Mouse (Mus musculus): ENCODE results near the gene Lrrc75a. TPM values are rescaled to one million over a fixed set of nuclear protein-coding genes. Genes with fewer than 3 reads are reported as not detected.

Lrrc75a gene
- total RNA-seq, 2 experiments from 2014 or later: 13.0 to 14.2 TPM

DNA sequence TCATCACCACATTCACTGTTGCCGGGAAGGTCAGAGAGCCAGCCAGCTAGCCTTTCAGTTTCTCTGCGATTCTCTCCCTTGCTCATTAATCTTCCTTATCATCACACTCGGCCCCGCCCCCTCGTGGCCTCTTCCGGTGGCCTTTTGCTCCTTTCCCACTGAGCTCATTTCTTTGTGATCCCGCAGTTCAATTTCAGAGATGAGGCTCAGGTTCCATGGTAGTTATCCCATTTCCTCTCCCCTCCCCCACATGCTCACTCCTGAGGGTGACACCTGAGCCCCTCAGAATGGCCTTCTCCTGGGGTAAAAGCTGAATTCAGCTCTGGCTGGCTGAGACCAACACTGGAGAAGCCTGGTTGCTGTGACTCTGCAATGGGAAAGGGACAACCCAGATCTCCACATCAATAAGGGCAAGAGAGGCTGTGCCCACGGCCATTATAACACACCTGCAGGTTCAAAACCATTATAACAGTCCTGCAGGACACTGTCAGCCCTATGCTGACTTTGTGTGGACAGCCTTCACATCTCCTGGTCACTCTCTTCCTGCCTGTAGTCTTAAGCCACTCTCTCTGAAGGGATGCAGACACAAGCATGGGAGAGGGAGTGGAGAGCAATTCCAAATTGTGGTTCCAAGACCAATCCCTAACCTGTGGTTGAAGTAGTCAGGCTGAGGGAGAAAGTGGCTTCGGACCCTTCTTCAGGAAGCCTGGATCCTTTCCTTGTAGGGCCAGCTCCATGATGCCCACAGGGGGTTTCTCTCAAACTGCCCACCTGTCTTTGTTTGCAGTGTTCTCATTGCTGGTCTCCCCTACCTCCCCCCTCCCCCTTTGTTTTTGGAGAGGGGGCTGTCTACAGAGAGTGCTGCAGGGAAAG, 18.7 kb downstream of the Lrrc75a start:
- intact Hi-C loops (cut with DNase I): no loop called here
- DNase-seq (ENCODE audit: extremely low spot score in 1 of 2, low spot score in 2 of 2): no peak

DNA sequence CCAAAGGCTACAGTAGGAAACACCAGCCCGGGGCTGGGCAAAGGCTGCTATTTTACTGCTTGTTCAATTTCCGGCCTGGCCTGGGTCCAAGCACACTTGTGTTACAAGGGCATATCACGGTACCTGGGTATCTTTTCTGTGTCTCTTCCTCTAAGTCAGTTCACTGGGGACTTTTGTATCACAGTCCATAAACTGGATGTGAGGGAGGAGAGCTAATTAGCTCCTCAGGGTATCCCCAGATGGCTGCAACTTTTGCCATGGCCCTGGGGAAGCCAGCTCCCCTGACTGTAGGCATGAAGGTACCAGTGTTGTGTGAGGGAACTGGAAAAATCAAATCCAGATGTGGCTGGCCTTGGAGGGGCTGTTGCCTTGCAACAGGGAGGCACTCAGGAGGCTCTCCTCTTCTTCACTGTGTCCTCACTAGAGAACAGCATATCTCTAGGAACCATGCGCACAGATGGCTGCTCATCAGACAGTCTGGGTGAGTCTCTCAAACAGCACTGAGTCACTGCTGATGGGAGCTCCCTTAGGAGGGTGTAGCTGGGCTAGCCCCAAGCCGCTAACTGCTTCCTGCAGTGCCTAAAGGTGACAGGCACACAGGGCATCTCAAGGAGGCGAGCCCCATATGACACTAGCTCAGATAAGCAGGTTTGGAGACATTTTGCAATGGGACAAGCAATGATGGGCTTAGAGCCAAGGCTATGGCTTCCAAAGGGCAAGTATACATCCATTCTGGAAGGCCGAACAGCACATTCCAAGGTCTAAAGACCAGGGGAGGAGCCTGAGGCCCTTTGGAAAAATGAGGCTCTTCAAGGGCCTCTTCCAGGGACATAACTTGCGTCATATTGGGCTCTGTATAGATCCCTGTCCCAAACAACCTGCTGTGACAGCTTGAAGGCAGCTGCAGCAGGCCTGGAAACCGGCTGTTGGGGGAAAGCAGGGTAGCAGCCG, 23.7 kb downstream of the Lrrc75a start:
- intact Hi-C loops (cut with DNase I): no loop called here
- DNase-seq (ENCODE audit: extremely low spot score in 1 of 2, low spot score in 2 of 2): no peak

GRCm38 (mm10) chr11:62622850-62623249, 25.5 kb downstream of the Lrrc75a start:
- DNase-seq (ENCODE audit: extremely low spot score in 1 of 2, low spot score in 2 of 2): no peak
- intact Hi-C loops (cut with DNase I): no loop called here

- DNase-seq (ENCODE audit: extremely low spot score in 1 of 2, low spot score in 2 of 2): no peak
- intact Hi-C loops (cut with DNase I): no loop called here
Observed at GRCm38 (mm10) chr11:62621586-62622283, 26.6 kb downstream of the Lrrc75a start.

- DNase-seq (ENCODE audit: extremely low spot score in 1 of 2, low spot score in 2 of 2): no peak
- intact Hi-C loops (cut with DNase I): no loop called here
Observed at GRCm38 (mm10) chr11:62621079-62621478, 27.2 kb downstream of the Lrrc75a start.

DNA sequence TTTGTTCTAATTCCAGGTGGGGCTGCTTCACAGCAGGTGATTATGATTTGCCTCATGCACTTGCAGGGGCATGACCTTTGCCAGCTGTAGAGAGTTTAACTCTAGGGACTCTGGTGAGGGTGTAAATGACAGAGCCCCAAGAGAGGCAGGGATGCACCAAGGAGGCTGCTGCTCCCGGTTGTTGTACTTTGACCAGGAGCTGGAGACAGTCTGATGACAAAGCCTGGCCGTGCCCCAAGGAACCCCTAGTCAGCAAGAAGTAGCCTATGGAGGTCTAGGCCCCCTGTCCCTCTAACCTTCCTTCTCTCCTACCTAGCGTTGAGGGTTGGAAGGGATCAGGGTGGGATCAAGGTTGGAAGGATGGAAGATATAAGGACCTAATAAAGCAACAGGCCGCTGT, 32.9 kb downstream of the Lrrc75a start:
- no peak for DNase-seq (ENCODE audit: extremely low spot score in 1 of 2, low spot score in 2 of 2)
- intact Hi-C loops (cut with DNase I): no loop called here

GRCm38 (mm10) chr11:62614876-62615410, 33.4 kb downstream of the Lrrc75a start:
- DNase-seq (ENCODE audit: extremely low spot score in 1 of 2, low spot score in 2 of 2): no peak
- intact Hi-C loops (cut with DNase I): loop anchor here (5.0 kb wide), 1 partner anchor 77 kb away; no protein-coding TSS in a partner anchor

- intact Hi-C loops (cut with DNase I): loop anchor here (1.0 to 5.0 kb wide), 3 partner anchors 35 to 78 kb away; partner anchors contain the start of genes Lrrc75a and Mmgt2
- DNase-seq (ENCODE audit: extremely low spot score in 1 of 2, low spot score in 2 of 2): peak; percentile 93 to 94
Observed at GRCm38 (mm10) chr11:62613657-62614365, 34.5 kb downstream of the Lrrc75a start.

DNA sequence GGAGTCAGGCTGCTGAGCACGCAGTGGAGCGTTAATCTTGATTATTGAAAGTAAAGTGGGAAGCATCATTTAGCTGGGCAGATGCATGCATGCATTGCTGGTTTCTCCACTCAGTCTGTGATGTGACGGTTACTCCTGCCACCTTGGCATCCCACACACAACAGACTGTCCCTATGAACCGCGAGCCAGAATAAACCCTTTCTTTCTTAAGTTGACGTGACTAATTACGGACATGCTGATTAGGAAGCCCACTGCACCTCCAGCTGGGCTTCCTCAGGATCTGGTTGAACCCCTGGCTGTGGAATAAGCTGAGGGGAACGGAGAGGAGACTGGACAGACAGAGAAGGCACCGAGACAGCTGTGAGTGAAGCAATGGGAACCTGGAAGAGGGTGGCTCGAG, 35.7 kb downstream of the Lrrc75a start:
- intact Hi-C loops (cut with DNase I): loop anchor here (1.0 to 5.0 kb wide), 3 partner anchors 36 to 80 kb away; partner anchors contain the start of genes Lrrc75a and Mmgt2
- DNase-seq (ENCODE audit: extremely low spot score in 1 of 2, low spot score in 2 of 2): no peak

DNA sequence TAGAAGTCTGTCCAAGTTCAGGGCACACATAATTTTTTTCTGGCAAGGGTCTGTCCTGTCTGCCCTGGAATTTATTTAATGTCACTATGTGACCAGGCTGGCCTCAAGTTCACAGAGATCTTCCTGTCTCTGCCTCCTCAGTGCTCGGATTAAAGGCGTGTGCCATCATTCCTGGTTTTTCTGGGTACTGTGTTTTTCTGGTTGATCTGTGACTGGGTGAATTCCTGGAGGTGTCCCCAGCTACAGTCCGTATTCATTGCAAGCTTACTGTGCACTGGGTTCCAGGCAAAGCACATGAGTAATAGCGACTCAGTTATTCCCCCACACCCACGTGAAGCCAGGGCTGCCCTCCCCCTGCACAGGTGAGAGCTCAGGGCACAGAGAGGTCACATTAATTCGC, 38.0 kb downstream of the Lrrc75a start:
- intact Hi-C loops (cut with DNase I): loop anchor here (5.0 kb wide), 1 partner anchor 82 kb away; no protein-coding TSS in a partner anchor
- DNase-seq (ENCODE audit: extremely low spot score in 1 of 2, low spot score in 2 of 2): no peak

DNA sequence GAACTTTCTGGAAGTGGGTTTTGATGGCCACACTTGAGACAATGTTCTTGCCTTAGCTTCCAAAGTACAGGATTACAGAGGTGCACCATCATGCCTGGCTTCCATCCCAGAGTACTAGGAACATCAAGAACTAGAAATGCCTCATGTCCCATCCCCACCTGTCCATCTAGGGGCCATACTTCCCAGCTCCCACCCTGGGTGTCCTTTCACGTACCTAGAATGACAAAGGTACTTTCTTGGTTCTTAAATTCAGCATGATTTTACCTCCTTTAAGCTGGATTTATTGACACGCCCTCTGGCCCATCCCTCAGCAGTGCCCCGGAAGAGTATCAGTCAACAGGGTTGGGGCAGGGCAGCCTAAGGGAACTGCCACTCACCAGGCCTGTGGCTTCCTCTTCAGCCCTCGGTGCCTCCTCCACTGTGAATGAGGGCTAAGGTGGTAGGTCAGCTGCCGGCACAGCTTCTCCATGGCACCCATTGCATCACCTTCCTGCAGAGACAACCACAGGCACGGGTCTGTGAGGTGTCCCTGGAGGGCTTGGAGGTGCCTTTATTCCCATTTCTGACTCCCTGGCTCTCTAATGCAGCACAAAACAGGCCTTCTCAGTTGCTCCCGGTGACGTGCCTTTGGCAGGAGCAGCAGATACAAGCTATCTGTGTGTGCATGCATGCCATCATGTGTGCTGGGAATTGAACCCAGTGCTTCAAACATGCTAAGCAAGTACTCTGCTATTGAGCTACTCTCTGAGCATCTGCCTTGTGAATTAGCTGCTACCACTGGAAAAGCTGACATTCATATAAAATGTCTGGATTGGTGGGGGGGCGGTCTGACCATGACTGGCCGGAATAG, 39.3 kb downstream of the Lrrc75a start:
- intact Hi-C loops (cut with DNase I): no loop called here
- no peak for DNase-seq (ENCODE audit: extremely low spot score in 1 of 2, low spot score in 2 of 2)

DNA sequence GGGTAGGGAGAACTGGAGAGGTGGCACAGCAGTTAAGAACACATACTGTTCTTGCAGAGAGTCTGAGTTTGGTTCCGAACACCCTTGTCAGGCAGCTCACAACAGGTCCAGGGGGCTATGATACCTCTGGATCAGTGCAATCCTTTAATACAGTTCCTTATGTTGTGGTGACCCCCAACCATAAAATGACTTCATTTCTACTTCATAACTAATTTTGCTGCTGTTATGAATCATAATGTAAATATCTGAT, 40.4 kb downstream of the Lrrc75a start:
- no peak for DNase-seq (ENCODE audit: extremely low spot score in 1 of 2, low spot score in 2 of 2)
- intact Hi-C loops (cut with DNase I): no loop called here

DNA sequence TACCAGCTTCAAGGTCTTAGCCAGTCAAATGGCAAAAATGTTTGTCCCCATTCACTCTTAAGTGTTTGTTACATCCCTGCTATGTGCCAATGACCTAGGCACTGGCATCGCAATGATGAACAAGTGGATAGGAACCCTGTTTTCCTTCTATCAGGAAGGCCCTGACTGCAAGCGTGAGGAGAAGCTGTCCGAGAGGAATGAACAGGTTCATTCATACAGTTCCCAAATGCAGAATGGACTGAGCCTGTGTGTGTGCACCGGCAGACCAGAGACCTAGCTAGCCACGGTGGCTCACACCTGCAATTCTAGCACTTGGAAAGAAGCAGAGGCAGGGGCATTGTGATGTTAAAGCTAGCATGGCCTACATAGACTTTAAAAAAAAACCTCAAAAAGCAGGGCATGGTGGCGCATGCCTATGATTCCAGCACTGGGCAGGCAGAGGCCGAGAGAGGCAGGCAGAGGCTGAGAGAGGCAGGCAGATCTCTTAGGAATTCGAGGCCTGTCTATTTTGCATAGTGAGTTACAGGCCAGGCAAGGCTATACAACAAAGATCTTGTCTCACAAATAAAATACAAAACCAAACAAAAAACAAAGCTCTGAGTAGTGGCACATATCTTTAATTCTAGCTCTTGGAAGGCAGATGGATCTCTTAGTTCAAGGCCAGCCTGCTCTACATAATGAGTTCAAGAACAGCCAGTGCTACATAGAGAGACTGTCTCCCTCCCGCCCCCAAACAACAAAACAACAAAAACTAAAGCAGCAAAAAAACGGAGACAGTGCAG, 41.0 kb downstream of the Lrrc75a start:
- intact Hi-C loops (cut with DNase I): no loop called here
- no peak for DNase-seq (ENCODE audit: extremely low spot score in 1 of 2, low spot score in 2 of 2)

GRCm38 (mm10) chr11:62606299-62607169, 41.8 kb downstream of the Lrrc75a start:
- no peak for DNase-seq (ENCODE audit: extremely low spot score in 1 of 2, low spot score in 2 of 2)
- intact Hi-C loops (cut with DNase I): no loop called here

DNA sequence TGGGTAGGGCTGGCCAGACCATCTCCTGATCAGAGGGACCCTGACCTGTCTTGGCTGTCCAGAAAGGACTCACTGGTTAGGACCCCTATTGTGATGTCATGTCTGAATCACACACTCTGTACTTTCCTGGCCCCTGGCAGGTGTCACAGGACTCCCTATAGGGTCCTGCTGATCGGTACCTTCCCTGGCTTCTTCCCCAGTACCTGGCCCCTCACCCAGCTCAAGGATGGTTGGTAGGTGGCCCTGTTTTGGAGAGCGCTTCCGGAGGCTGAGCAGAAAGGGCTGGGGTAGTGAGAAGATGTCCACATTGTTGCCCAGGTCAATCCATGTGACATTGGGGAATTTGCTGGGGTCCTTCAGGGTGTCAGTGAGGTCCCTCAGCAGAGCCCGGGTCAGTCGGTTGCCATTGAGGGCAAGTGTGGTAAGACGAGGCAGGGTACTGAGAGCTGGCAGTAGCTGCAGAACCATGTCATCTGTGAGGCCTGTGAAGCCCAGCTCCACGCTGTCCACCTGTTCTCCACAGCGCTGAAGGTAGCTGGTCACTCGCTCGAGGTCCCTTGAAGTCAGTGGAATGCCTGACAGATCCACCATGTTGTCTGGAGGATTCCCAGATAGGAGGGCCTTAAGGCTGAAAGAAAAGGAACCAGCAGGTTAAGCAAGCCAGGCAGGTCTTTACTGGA, 42.6 kb downstream of the Lrrc75a start:
- DNase-seq (ENCODE audit: extremely low spot score in 1 of 2, low spot score in 2 of 2): no peak
- intact Hi-C loops (cut with DNase I): no loop called here
